Mouse (Mus musculus) lung, postnatal 0 days (tissue): ENCODE results near the gene Ndufb7.

Source experiments
- CTCF ChIP-seq: IDR thresholded peaks from 2 replicates; pipeline ENCODE4 v1.5.1; 2016; ENCODE audit warnings: antibody characterized with exemption, mild to moderate bottlenecking
- EP300 ChIP-seq: IDR thresholded peaks from 2 replicates; pipeline ENCODE4 v1.6.1; 2016; ENCODE audit warnings: antibody characterized with exemption, mild to moderate bottlenecking, control low read depth

DNA sequence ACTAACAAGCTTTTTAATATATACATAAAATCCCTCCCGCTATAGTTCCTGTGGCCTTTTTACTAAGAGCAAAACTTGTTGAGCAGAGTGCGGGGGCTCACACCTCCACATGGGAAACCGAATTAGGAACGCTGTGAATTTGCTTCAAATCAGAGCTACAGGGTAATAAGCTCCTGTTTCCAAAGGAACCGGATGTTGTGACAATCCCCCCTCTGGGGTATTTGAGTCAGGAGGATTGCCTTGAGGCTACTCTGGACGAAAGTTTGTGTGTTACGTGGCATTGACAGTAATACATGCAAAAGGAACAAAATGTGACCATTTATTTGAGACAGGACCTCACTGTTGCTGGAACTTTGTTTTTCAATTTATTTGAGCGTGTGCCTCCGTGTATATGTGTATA is 42.6 kb downstream of the Ndufb7 start:
- TF ChIP-seq EP300 (no peak), CTCF (no peak)
